Mouse (Mus musculus) subcutaneous adipose tissue, adult 2 months (tissue): Measurements from ENCODE around the gene Xrcc5. TPM values are rescaled to one million over a fixed set of nuclear protein-coding genes. Genes with fewer than 3 reads are reported as not detected.

Source experiments
- polyA plus RNA-seq: library from polyadenylated mRNA; depleted of rRNA; stranded (reverse); fragments of >200 nt; gene quantifications from 2 replicates; pipeline ENCODE4 v1.2.3, GENCODE M21; 2012; ENCODE audit warnings: low replicate concordance; rRNA removed

Xrcc5 gene
- 2.4 and 7.3 TPM in 2 replicates for polyA plus RNA-seq

GRCm38 (mm10) chr1:72307317-72307798 lies at the start of gene Xrcc5:
TSS of gene Xrcc5 (plus strand) at chr1:72307421.

GRCm38 (mm10) chr1:72283992-72284485 lies 23.2 kb upstream of the Xrcc5 start, which contains the start of the genes Pecr and Tmem169:
TSS of gene Pecr (minus strand) at chr1:72284314.
TSS of gene Tmem169 (plus strand) at chr1:72284369.

Other genes starting within 250 kb of the Xrcc5 start
- 0.67 and 0.81 TPM in 2 replicates for gene Mreg, start 95.1 kb upstream of the Xrcc5 start, polyA plus RNA-seq
- gene Pecr, start 23.1 kb upstream of the Xrcc5 start, polyA plus RNA-seq: 17.6 and 19.7 TPM in 2 replicates
- gene Tmem169, start 23.1 kb upstream of the Xrcc5 start, polyA plus RNA-seq: 0.41 TPM in 1 of 2 replicates, not detected in the other
- not detected in 2 replicates for gene March4, start 229.5 kb downstream of the Xrcc5 start, polyA plus RNA-seq